Mouse (Mus musculus): ENCODE measurements around the gene Angel1.

- TF ChIP-seq CTCF (IDR thresholded peaks at IDR 0.05; ENCODE audit: borderline replicate concordance, insufficient read depth, low read depth, low read length) (no peak), POLR2A (IDR thresholded peaks at IDR 0.05; ENCODE audit: borderline replicate concordance, insufficient read depth, low read length) (no peak)
Observed at GRCm38 (mm10) chr12:86693389-86693788, 32.9 kb downstream of the Angel1 start.
